Comparison of ENCODE assay signal across 8 mouse cellular contexts in genomic region chr5:115524471-115524870, GRCm38 (mm10). TPM values are rescaled to one million over a fixed set of nuclear protein-coding genes. Genes with fewer than 3 reads are reported as not detected.
DNase-seq lines count a peak whose midpoint lies in the region; ATAC-seq and TF ChIP-seq lines count a peak whose summit lies in the region.

No protein-coding gene starts in this region.

- no peaks in the 10 kb centered on the region for H3K9me3 ChIP-seq in lung, embryonic 16.5 days (ENCODE audit: control insufficient read depth, low read length)
- no peaks in the 10 kb centered on the region for H3K9me3 ChIP-seq in embryonic facial prominence, embryonic 14.5 days (ENCODE audit: control insufficient read depth, low read length)
- no peaks in the 10 kb centered on the region for H3K9me3 ChIP-seq in liver, embryonic 13.5 days (replicated peaks)

- 0 out of 2 replicates have a peak, but pooled peaks have one; percentile 6 for ATAC-seq in lung, embryonic 16.5 days (ENCODE audit: low read depth)
- ATAC-seq in embryonic facial prominence, embryonic 14.5 days (ENCODE audit: low read depth), result 0 out of 2 replicates have a peak, but pooled peaks have one; percentile 23
- ATAC-seq in liver, embryonic 13.5 days (ENCODE audit: low read depth), result no peak
- ATAC-seq in erythroblast, adult 5-6 weeks (replicated peaks; ENCODE audit: low FRiP score, poor library complexity, severe bottlenecking), result no peak

- H3K4me1 ChIP-seq in heart, adult 2 months (ENCODE audit: control insufficient read depth, insufficient read depth, low read length), result peaks cover 49% of the 10 kb centered on the region
- H3K4me1 ChIP-seq in lung, embryonic 16.5 days (replicated peaks; ENCODE audit: control insufficient read depth, insufficient read depth, low read length), result peaks cover 70% of the 10 kb centered on the region
- H3K4me1 ChIP-seq in embryonic facial prominence, embryonic 14.5 days (ENCODE audit: control insufficient read depth, insufficient read depth, low read length), result peaks cover 39% of the 10 kb centered on the region
- peaks cover 86% of the 10 kb centered on the region for H3K4me1 ChIP-seq in liver, embryonic 13.5 days (replicated peaks)

- H3K4me2 ChIP-seq in lung, embryonic 16.5 days (ENCODE audit: low read depth, low read length), result peak overlapping the region; percentile 7; the same call in 1 of the 2 replicates
- H3K4me2 ChIP-seq in embryonic facial prominence, embryonic 14.5 days (ENCODE audit: low read depth, low read length), result peak overlapping the region; percentile 44
- no peak overlapping the region for H3K4me2 ChIP-seq in liver, embryonic 13.5 days

- intact Hi-C loops in heart, adult 2 months (cut with DNase I), result no loop called here

- DNase-seq in heart, adult 2 months, result no peak
- DNase-seq in heart, adult 18-20 months, result no peak
- no peak for DNase-seq in lung, postnatal 4 days
- DNase-seq in embryonic facial prominence, embryonic 14.5 days (ENCODE audit: low spot score), result no peak
- no peak for DNase-seq in liver, embryonic 13.5 days
- no peak for DNase-seq in adrenal gland, adult 2 months

- peak overlapping the region; percentile 54 for H3K27ac ChIP-seq in heart, adult 2 months
- H3K27ac ChIP-seq in lung, embryonic 16.5 days (ENCODE audit: low read length), result peak overlapping the region; percentile 28
- H3K27ac ChIP-seq in embryonic facial prominence, embryonic 14.5 days (replicated peaks; ENCODE audit: low read depth, low read length), result peak overlapping the region; percentile 80
- peak overlapping the region; percentile 55; the same call in 1 of the 2 replicates for H3K27ac ChIP-seq in liver, embryonic 13.5 days

- 49% methylated on average over 12 of the region's 12 CpGs for WGBS in heart, adult 2 months
- WGBS in lung, embryonic 16.5 days, result 27% methylated on average over 12 of the region's 12 CpGs
- 43% methylated on average over 12 of the region's 12 CpGs for WGBS in embryonic facial prominence, embryonic 14.5 days
- 58% methylated on average over 12 of the region's 12 CpGs for WGBS in liver, embryonic 13.5 days (ENCODE audit: insufficient replicate concordance)

- TF ChIP-seq CTCF in heart, adult 2 months (IDR thresholded peaks at IDR 0.05), result no peak; the same call in 1 of the 2 replicates

- TF ChIP-seq EP300 in heart, adult 2 months (IDR thresholded peaks at IDR 0.05; ENCODE audit: insufficient read depth, low read depth, low read length), result no peak

- peaks cover 13% of the 10 kb centered on the region for H3K79me2 ChIP-seq in heart, adult 2 months (replicated peaks; ENCODE audit: control insufficient read depth, insufficient read depth, low read length)

- no peak overlapping the region for H3K4me3 ChIP-seq in heart, adult 2 months
- no peak overlapping the region for H3K4me3 ChIP-seq in lung, embryonic 16.5 days (ENCODE audit: low read length)
- H3K4me3 ChIP-seq in embryonic facial prominence, embryonic 14.5 days (ENCODE audit: low read depth, low read length), result no peak overlapping the region
- H3K4me3 ChIP-seq in liver, embryonic 13.5 days (replicated peaks), result no peak overlapping the region

- no peaks in the 10 kb centered on the region for H3K27me3 ChIP-seq in heart, adult 2 months (ENCODE audit: control insufficient read depth, insufficient read depth, low read length)
- no peaks in the 10 kb centered on the region for H3K27me3 ChIP-seq in lung, embryonic 16.5 days (ENCODE audit: control insufficient read depth, insufficient read depth, low read depth, low read length)
- no peaks in the 10 kb centered on the region for H3K27me3 ChIP-seq in embryonic facial prominence, embryonic 14.5 days (replicated peaks; ENCODE audit: control insufficient read depth, insufficient read depth, low read length)
- H3K27me3 ChIP-seq in liver, embryonic 13.5 days, result no peaks in the 10 kb centered on the region

- H3K36me3 ChIP-seq in heart, adult 2 months (ENCODE audit: control insufficient read depth, insufficient read depth, low read length), result peaks cover 2% of the 10 kb centered on the region
- no peaks in the 10 kb centered on the region for H3K36me3 ChIP-seq in lung, embryonic 16.5 days (ENCODE audit: control insufficient read depth, insufficient read depth, low read length)
- no peaks in the 10 kb centered on the region for H3K36me3 ChIP-seq in embryonic facial prominence, embryonic 14.5 days (ENCODE audit: control insufficient read depth, insufficient read depth, low read length)
- H3K36me3 ChIP-seq in liver, embryonic 13.5 days, result no peaks in the 10 kb centered on the region

- peak overlapping the region; percentile 9 for H3K9ac ChIP-seq in heart, adult 2 months (ENCODE audit: low read depth, low read length)
- H3K9ac ChIP-seq in lung, embryonic 16.5 days (ENCODE audit: low read length), result peak overlapping the region; percentile 49
- H3K9ac ChIP-seq in embryonic facial prominence, embryonic 14.5 days (ENCODE audit: low read depth, low read length), result 0 out of 2 replicates have a peak overlapping the region, but pooled peaks have one; percentile 50
- H3K9ac ChIP-seq in liver, embryonic 13.5 days, result 0 out of 2 replicates have a peak overlapping the region, but pooled peaks have one; percentile 30

- no peak for TF ChIP-seq POLR2A in heart, adult 2 months (IDR thresholded peaks at IDR 0.05; ENCODE audit: insufficient read depth, low read depth, low read length)

RNA-seq across cellular contexts. Expression of gene Pxn, which starts 18.0 kb away (rescaled TPM):
- total RNA-seq in heart, adult 2 months (2021), result 10 to 100 TPM; 35.9 to 37.1 TPM
- 51.9 and 56.5 TPM in 2 replicates for polyA plus RNA-seq in heart, adult 2 months (2012; rRNA removed)
- 10 to 100 TPM; 34.0 to 35.1 TPM for total RNA-seq in heart, adult 18-20 months (2021)
- 70.1 and 74.4 TPM in 2 replicates for polyA plus RNA-seq in lung, embryonic 16.5 days (2015; fragmentation: Nextera tagmentation; extraction: Ambion mirVana)
- 28.6 and 28.8 TPM in 2 replicates for polyA plus RNA-seq in embryonic facial prominence, embryonic 14.5 days (2014; fragmentation: Nextera tagmentation; extraction: Ambion mirVana)
- 11.1 and 14.5 TPM in 2 replicates for polyA plus RNA-seq in liver, embryonic 13.5 days (2015; fragmentation: Nextera tagmentation; extraction: Ambion mirVana)
- total RNA-seq in erythroblast, adult 5-6 weeks (2015; ENCODE audit: low replicate concordance), result 18.8 and 38.5 TPM in 2 replicates
- 14.8 and 57.5 TPM in 2 replicates for total RNA-seq in erythroblast, adult 5-6 weeks (2017; ENCODE audit: low replicate concordance)
- 10 to 100 TPM; 39.4 to 47.2 TPM for total RNA-seq in adrenal gland, adult 2 months (2021)
- polyA plus RNA-seq in adrenal gland, adult 2 months (2012; rRNA removed), result 66.9 and 67.5 TPM in 2 replicates

RNA-seq across cellular contexts. Expression of gene Rplp0, which starts 34.8 kb away (rescaled TPM):
- total RNA-seq in heart, adult 2 months (2021), result 100 to 1,000 TPM; 587 to 705 TPM
- polyA plus RNA-seq in heart, adult 2 months (2012; rRNA removed), result 1,240 and 1,274 TPM in 2 replicates
- 100 to 1,000 TPM; 624 to 648 TPM for total RNA-seq in heart, adult 18-20 months (2021)
- polyA plus RNA-seq in lung, embryonic 16.5 days (2015; fragmentation: Nextera tagmentation; extraction: Ambion mirVana), result 1,507 and 1,565 TPM in 2 replicates
- 1,928 and 1,996 TPM in 2 replicates for polyA plus RNA-seq in embryonic facial prominence, embryonic 14.5 days (2014; fragmentation: Nextera tagmentation; extraction: Ambion mirVana)
- 1,664 and 1,673 TPM in 2 replicates for polyA plus RNA-seq in liver, embryonic 13.5 days (2015; fragmentation: Nextera tagmentation; extraction: Ambion mirVana)
- 681 and 822 TPM in 2 replicates for total RNA-seq in erythroblast, adult 5-6 weeks (2015; ENCODE audit: low replicate concordance)
- 339 and 478 TPM in 2 replicates for total RNA-seq in erythroblast, adult 5-6 weeks (2017; ENCODE audit: low replicate concordance)
- total RNA-seq in adrenal gland, adult 2 months (2021), result 100 to 1,000 TPM; 758 to 884 TPM
- polyA plus RNA-seq in adrenal gland, adult 2 months (2012; rRNA removed), result 1,163 and 1,198 TPM in 2 replicates

RNA-seq across cellular contexts. Expression of gene Sirt4, which starts 39.9 kb away (rescaled TPM):
- 10 to 100 TPM; 15.3 to 18.8 TPM for total RNA-seq in heart, adult 2 months (2021)
- polyA plus RNA-seq in heart, adult 2 months (2012; rRNA removed), result 25.1 and 31.3 TPM in 2 replicates
- total RNA-seq in heart, adult 18-20 months (2021), result 10 to 100 TPM; 13.6 to 19.5 TPM
- 28.1 and 31.4 TPM in 2 replicates for polyA plus RNA-seq in lung, embryonic 16.5 days (2015; fragmentation: Nextera tagmentation; extraction: Ambion mirVana)
- polyA plus RNA-seq in embryonic facial prominence, embryonic 14.5 days (2014; fragmentation: Nextera tagmentation; extraction: Ambion mirVana), result 13.9 and 20.3 TPM in 2 replicates
- polyA plus RNA-seq in liver, embryonic 13.5 days (2015; fragmentation: Nextera tagmentation; extraction: Ambion mirVana), result 5.6 and 6.1 TPM in 2 replicates
- total RNA-seq in erythroblast, adult 5-6 weeks (2015; ENCODE audit: low replicate concordance), result 3.1 and 5.9 TPM in 2 replicates
- total RNA-seq in erythroblast, adult 5-6 weeks (2017; ENCODE audit: low replicate concordance), result 0.60 and 2.0 TPM in 2 replicates
- total RNA-seq in adrenal gland, adult 2 months (2021), result 10 to 100 TPM; 15.1 to 28.0 TPM
- polyA plus RNA-seq in adrenal gland, adult 2 months (2012; rRNA removed), result 47.4 and 61.7 TPM in 2 replicates

RNA-seq across cellular contexts. Expression of gene Gcn1l1, which starts 40.6 kb away (rescaled TPM):
- 10 to 100 TPM; 34.2 to 40.1 TPM for total RNA-seq in heart, adult 2 months (2021)
- 21.5 and 34.6 TPM in 2 replicates for polyA plus RNA-seq in heart, adult 2 months (2012; rRNA removed)
- total RNA-seq in heart, adult 18-20 months (2021), result 10 to 100 TPM; 39.1 to 41.5 TPM
- 32.9 and 35.1 TPM in 2 replicates for polyA plus RNA-seq in lung, embryonic 16.5 days (2015; fragmentation: Nextera tagmentation; extraction: Ambion mirVana)
- polyA plus RNA-seq in embryonic facial prominence, embryonic 14.5 days (2014; fragmentation: Nextera tagmentation; extraction: Ambion mirVana), result 40.3 and 41.9 TPM in 2 replicates
- polyA plus RNA-seq in liver, embryonic 13.5 days (2015; fragmentation: Nextera tagmentation; extraction: Ambion mirVana), result 18.7 and 19.3 TPM in 2 replicates
- total RNA-seq in erythroblast, adult 5-6 weeks (2015; ENCODE audit: low replicate concordance), result 9.4 and 10.9 TPM in 2 replicates
- total RNA-seq in erythroblast, adult 5-6 weeks (2017; ENCODE audit: low replicate concordance), result 14.2 and 21.3 TPM in 2 replicates
- total RNA-seq in adrenal gland, adult 2 months (2021), result 10 to 100 TPM; 48.6 to 51.1 TPM
- polyA plus RNA-seq in adrenal gland, adult 2 months (2012; rRNA removed), result 41.2 and 49.4 TPM in 2 replicates

RNA-seq across cellular contexts. Expression of gene Pla2g1b, which starts 58.4 kb away (rescaled TPM):
- total RNA-seq in heart, adult 2 months (2021), result not detected
- not detected in 2 replicates for polyA plus RNA-seq in heart, adult 2 months (2012; rRNA removed)
- total RNA-seq in heart, adult 18-20 months (2021), result not detected
- polyA plus RNA-seq in lung, embryonic 16.5 days (2015; fragmentation: Nextera tagmentation; extraction: Ambion mirVana), result 9.7 and 9.8 TPM in 2 replicates
- not detected in 2 replicates for polyA plus RNA-seq in embryonic facial prominence, embryonic 14.5 days (2014; fragmentation: Nextera tagmentation; extraction: Ambion mirVana)
- polyA plus RNA-seq in liver, embryonic 13.5 days (2015; fragmentation: Nextera tagmentation; extraction: Ambion mirVana), result 0.35 TPM in 1 of 2 replicates, not detected in the other
- not detected in 2 replicates for total RNA-seq in erythroblast, adult 5-6 weeks (2015; ENCODE audit: low replicate concordance)
- total RNA-seq in erythroblast, adult 5-6 weeks (2017; ENCODE audit: low replicate concordance), result not detected in 2 replicates
- not detected for total RNA-seq in adrenal gland, adult 2 months (2021)
- polyA plus RNA-seq in adrenal gland, adult 2 months (2012; rRNA removed), result 7.6 TPM in 1 of 2 replicates, not detected in the other

Comparison
In these comparisons a context has a peak if more than half of its experiments do, and no peak if none do; other contexts are left out.
1. H3K27ac ChIP-seq: peak in every context shown above with its lines; median percentile 80 in embryonic facial prominence, embryonic 14.5 days; 55 in liver, embryonic 13.5 days; 54 in heart, adult 2 months; 28 in lung, embryonic 16.5 days.
2. ATAC-seq: peak in lung, embryonic 16.5 days (single experiment) and embryonic facial prominence, embryonic 14.5 days (single experiment); none in liver, embryonic 13.5 days (single experiment) and erythroblast, adult 5-6 weeks (single experiment).
3. Peak in every context shown above with its lines, with median percentiles within 50 percentile points of each other: H3K9ac ChIP-seq.